Mouse (Mus musculus): ENCODE data around the gene Tanc1. TPM values are rescaled to one million over a fixed set of nuclear protein-coding genes. Genes with fewer than 3 reads are reported as not detected.
A peak's percentile ranks its signal among the peaks of the same experiment; 100 is the strongest.

The Tanc1 gene
- polyA plus RNA-seq, 1 experiment from 2014 or later: 8.5 TPM

DNA sequence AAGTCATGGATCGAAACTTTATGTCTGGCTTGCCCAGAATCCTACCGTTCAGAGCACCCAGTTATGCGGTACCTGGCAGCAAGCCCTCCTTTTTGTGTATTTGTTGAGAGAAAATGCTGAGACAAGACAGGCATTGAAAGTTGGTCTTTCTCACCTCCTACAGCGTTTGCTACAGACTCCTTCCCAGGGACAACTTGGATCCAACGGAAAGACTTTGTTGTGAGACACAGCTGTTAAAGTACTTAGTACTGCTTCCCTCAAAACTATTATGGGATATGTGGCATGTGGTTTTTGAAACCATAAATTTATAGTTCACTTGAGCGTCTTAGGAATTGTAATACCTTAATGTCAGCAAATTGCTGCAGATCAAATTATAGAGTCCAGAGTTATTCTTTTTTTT is 47.8 kb downstream of the Tanc1 start:
- ATAC-seq (ENCODE audit: low FRiP score, low read depth): no peak
- no peak overlapping the region for H3K4me3 ChIP-seq
- H3K9ac ChIP-seq: no peak overlapping the region
- H3K4me1 ChIP-seq (replicated peaks): peaks cover 15% of the 10 kb centered on the region; the same call in 1 of the 2 replicates
- H3K27me3 ChIP-seq: no peaks in the 10 kb centered on the region
- H3K9me3 ChIP-seq: no peaks in the 10 kb centered on the region
- no peak overlapping the region for H3K27ac ChIP-seq (replicated peaks)
- H3K4me2 ChIP-seq: no peak overlapping the region
- 85% methylated on average over 6 of the region's 6 CpGs for WGBS
- H3K36me3 ChIP-seq: no peaks in the 10 kb centered on the region

DNA sequence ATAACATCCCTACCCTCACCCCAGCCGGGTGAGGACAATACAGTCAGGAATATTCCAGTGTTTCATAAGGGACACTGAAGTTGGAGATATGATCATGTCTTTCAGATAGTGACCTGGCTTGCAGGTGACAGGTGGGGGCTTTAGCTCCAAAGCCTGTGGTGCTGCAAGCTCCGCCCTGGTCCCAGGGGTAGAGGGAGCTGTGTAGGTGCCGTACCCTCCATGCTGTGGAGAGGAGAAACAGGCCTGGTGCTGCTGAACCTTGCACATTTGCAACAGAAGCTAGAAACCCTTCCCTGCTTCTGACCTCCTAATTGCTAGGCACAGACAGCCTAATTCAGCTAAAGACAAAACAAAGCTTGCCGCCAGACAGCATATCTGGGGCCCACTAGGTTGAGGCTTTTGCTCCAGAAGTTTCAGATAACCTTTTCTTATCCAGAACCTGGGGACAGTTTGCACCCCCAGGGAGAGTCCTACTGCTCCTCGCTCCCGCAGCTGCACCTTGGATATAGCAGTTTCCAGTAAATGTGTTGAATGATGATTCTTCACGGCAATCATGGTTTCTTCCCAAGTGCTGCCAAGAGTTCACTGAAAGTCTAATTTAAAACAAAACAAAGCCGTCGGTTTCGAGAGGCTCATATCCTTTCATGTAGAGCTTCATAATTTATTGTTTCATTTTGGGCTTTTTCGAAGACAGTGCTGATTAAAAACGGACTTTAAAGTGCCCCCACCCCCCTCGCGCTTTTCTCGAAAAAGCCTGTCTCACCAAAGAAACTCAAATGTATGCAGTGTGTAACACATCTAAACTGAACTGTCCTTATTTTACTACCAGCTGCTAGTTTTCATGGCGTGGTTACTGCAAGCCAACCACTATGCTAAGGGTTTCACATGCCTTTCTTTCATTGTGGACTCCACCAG is 49.3 kb downstream of the Tanc1 start:
- Histone ChIP-seq H3K4me3 (no peak overlapping the region), H3K36me3 (no peaks in the 10 kb centered on the region), H3K27ac (replicated peaks) (no peak overlapping the region), H3K9ac (no peak overlapping the region), H3K27me3 (no peaks in the 10 kb centered on the region), H3K4me1 (replicated peaks) (peaks cover 7% of the 10 kb centered on the region; the same call in 1 of the 2 replicates), H3K4me2 (no peak overlapping the region), H3K9me3 (no peaks in the 10 kb centered on the region)
- peak; percentile 54; the same call in 1 of the 2 replicates for ATAC-seq (ENCODE audit: low FRiP score, low read depth)
- WGBS: 50% methylated on average over 16 of the region's 16 CpGs

DNA sequence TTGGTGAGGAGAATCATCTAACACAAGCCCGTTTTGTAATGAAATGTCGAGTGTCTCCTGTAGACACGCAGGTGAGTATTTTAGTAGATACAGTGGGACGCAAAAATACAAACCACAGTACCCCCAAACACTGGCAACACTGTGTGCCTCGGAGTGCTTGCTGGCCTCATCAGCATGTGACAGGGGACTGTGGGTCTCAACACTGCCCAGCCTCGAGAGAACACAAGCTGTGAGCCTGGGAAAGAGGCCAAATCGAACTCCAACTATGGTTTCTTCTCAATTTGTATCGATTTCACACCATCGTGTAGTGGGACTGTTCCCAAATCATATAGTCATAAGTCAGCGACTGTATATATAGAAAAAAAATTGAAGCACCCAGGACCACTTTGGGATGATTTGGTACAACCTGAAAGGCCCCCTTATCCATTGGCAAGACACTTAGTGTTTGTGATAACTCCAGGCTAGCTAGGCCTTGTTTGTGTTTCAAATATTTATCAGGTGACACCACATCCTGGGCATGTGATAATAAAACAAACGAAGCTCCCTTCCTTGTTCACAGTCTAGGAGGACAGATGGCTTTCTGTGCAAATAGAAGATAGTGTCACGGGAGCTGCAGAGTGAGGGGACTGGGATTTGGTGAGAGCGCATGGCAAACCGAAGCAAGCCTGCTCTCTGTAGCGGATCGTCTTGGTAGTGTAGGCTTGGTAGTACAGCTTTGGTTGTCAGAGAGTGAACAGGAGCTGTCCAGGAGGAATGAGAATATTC is 53.1 kb downstream of the Tanc1 start:
- H3K4me3 ChIP-seq: no peak overlapping the region
- ATAC-seq (ENCODE audit: low FRiP score, low read depth): no peak
- no peak overlapping the region for H3K27ac ChIP-seq (replicated peaks)
- no peaks in the 10 kb centered on the region for H3K9me3 ChIP-seq
- no peak overlapping the region for H3K4me2 ChIP-seq
- no peaks in the 10 kb centered on the region for H3K27me3 ChIP-seq
- H3K4me1 ChIP-seq (replicated peaks): peaks cover 7% of the 10 kb centered on the region; the same call in 1 of the 2 replicates
- H3K36me3 ChIP-seq: no peaks in the 10 kb centered on the region
- WGBS: 73% methylated on average over 16 of the region's 16 CpGs
- H3K9ac ChIP-seq: no peak overlapping the region

DNA sequence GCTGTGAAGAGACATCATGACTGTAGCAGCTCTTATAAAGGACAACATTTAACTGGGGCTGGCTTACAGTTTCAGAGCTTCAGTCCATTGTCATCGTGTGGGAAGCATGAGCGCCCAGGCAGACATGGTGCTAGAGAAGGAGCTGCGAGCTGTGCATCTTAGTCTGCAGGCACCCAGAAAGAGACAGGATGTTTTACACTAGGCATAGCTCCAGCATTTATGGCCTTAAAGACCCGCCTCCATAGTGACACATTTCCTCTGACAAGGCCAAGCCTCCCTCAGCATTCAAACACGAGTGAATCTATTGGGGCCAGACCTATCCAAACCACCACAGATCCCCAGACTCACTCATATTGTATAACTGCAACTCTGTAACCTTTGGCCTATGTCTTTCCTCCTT is 54.7 kb downstream of the Tanc1 start:
- H3K36me3 ChIP-seq: no peaks in the 10 kb centered on the region

DNA sequence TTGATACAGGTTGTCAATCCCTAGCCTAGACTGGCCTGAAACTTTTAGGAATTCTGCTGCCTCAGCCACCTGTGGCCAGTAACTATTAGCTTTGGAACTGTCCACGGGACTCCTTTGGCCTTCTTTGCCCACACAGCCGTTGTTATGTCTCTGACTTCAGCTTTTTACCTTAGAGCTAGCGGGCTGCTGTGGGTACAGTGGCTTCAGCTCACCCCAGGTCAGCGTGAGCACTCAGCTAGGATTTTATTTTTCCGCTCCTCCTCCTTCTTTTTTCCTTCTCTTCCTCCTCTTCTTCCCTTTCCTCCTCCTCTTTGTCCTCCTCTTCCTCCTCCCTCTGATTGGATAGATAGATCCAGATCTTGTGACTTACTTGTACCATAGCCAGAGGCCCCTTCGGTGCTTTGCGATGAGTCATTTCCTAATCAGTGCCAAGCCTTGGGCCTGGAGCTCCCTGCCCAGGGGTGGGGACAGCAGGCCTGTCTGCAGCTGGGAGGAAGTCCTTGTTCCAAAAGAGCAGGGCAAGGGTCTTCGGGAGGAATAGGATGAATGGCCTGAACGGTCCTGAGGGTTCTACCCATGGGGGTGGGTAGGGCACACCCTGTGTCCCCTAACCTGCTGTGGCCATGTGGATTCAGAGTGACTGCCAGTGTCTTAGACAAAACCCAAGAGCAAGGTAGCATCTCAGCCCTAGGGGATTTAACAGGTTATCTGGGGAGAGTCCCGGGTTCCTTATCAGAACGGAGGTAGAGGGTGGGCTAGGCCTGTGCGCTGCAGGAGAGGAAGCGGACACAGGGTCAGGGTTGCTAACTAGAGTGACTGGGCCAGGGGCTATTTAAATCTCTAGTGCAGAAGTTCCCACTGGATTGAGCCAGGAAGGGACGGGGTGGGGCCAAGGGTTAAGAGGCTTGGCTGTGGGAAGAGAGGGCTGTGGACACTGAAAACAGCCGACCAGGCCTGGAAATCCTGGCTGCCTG is 58.5 kb downstream of the Tanc1 start:
- H3K27ac ChIP-seq (replicated peaks): no peak overlapping the region
- no peak overlapping the region for H3K4me2 ChIP-seq
- no peak overlapping the region for H3K4me3 ChIP-seq
- H3K27me3 ChIP-seq: no peaks in the 10 kb centered on the region
- H3K4me1 ChIP-seq (replicated peaks): no peaks in the 10 kb centered on the region
- no peaks in the 10 kb centered on the region for H3K36me3 ChIP-seq
- 0 out of 2 replicates have a peak, but pooled peaks have one; percentile 49 for ATAC-seq (ENCODE audit: low FRiP score, low read depth)
- 70% methylated on average over 15 of the region's 15 CpGs for WGBS
- H3K9ac ChIP-seq: no peak overlapping the region
- H3K9me3 ChIP-seq: no peaks in the 10 kb centered on the region

More for the DNA sequence above, 54.7 kb downstream of the Tanc1 start:
- WGBS: 89% methylated on average over 5 of the region's 5 CpGs
- Histone ChIP-seq H3K9ac (no peak overlapping the region), H3K4me2 (no peak overlapping the region), H3K4me3 (no peak overlapping the region), H3K4me1 (replicated peaks) (no peaks in the 10 kb centered on the region), H3K27ac (replicated peaks) (no peak overlapping the region), H3K9me3 (no peaks in the 10 kb centered on the region), H3K27me3 (no peaks in the 10 kb centered on the region)
- no peak for ATAC-seq (ENCODE audit: low FRiP score, low read depth)

DNA sequence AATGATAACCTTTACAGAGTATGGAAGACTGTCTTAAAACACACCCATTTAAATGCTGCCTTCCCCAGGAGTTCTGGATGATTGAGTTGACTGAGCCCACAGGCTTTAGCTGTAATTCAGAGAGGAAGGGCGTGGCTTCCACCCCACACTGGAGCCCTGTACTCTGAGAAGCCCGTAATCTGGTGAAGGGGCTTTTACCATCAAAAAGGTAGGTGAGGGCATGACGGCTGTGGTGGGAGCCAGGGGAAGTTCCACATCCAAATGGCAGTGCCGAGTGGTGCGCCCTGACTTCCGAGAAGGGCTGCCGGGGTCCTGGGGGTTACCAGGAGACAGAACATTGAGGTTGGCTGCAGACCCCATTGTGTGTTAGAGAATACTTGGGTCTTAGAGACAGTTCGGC is 59.8 kb downstream of the Tanc1 start:
- Histone ChIP-seq H3K4me2 (no peak overlapping the region), H3K9ac (no peak overlapping the region), H3K27ac (replicated peaks) (no peak overlapping the region), H3K27me3 (no peaks in the 10 kb centered on the region), H3K4me3 (no peak overlapping the region), H3K9me3 (no peaks in the 10 kb centered on the region), H3K4me1 (replicated peaks) (no peaks in the 10 kb centered on the region), H3K36me3 (no peaks in the 10 kb centered on the region)
- 53% methylated on average over 8 of the region's 8 CpGs for WGBS
- no peak for ATAC-seq (ENCODE audit: low FRiP score, low read depth)

DNA sequence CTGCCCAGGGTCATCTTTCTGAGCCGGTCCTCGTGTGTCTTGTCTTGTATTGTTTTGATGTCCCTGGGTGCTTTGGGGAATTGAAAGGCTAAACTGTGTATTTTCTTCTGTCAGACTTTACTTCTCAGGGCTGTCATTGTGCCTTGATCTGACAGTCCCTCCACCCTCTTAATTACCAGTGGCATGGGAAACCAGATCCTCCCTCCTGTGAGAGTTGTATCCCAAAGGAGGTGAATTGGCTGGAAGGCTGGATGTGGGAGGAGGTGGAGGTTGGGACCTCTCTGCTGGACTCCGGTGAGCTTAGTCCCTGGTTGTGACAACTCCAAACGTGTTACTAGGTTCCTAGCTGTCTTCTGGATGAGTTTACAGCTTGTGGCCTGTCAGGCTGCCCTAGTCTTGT is 60.2 kb downstream of the Tanc1 start:
- no peaks in the 10 kb centered on the region for H3K4me1 ChIP-seq (replicated peaks)
- H3K27me3 ChIP-seq: no peaks in the 10 kb centered on the region
- H3K4me3 ChIP-seq: no peak overlapping the region
- no peak overlapping the region for H3K9ac ChIP-seq
- H3K4me2 ChIP-seq: no peak overlapping the region
- ATAC-seq (ENCODE audit: low FRiP score, low read depth): no peak
- H3K36me3 ChIP-seq: no peaks in the 10 kb centered on the region
- no peaks in the 10 kb centered on the region for H3K9me3 ChIP-seq
- 29% methylated on average over 4 of the region's 4 CpGs for WGBS
- no peak overlapping the region for H3K27ac ChIP-seq (replicated peaks)

DNA sequence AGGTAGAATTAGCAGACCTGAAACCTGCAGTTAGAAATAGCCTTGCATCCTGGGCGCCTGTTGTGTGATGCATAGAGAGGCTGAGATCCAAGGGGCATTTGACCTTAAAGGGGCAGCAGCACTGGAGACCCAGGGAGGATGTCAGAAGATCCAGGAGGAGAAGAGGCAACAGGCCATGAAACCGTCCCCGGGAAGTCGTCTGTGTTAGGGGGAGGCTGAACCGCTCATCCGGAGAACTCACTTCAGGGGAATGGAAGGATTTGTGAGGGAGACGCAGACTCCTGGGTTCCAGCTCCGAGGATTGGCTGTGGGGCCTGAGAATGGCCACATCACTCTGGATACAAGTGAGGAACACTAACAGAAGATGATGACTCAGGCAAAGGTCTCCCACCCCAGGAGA is 60.8 kb downstream of the Tanc1 start:
- H3K9ac ChIP-seq: no peak overlapping the region
- ATAC-seq (ENCODE audit: low FRiP score, low read depth): no peak
- H3K9me3 ChIP-seq: no peaks in the 10 kb centered on the region
- no peaks in the 10 kb centered on the region for H3K36me3 ChIP-seq
- no peaks in the 10 kb centered on the region for H3K27me3 ChIP-seq
- 72% methylated on average over 8 of the region's 8 CpGs for WGBS
- H3K4me1 ChIP-seq (replicated peaks): no peaks in the 10 kb centered on the region
- no peak overlapping the region for H3K4me3 ChIP-seq
- H3K4me2 ChIP-seq: no peak overlapping the region
- H3K27ac ChIP-seq (replicated peaks): no peak overlapping the region

DNA sequence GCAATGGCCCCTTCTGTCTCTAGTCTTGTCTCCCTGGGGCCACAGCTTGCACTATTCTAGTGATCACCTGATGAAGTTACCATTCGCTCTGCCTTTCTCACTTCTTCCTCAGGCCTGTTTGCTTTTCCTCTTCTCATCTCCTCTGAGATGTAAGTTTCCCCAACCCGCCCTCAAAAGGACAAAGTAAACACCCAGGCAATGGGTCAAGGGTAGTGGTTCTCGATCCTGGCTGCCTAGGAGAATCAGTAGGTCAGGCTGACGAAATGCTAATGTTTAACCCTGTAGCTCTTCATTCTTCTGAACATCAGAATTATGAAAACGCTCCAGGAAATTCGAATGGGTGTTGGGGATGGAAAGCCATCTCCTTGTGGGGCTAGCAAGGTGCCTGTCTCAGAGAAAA is 61.5 kb downstream of the Tanc1 start:
- no peak overlapping the region for H3K9ac ChIP-seq
- ATAC-seq (ENCODE audit: low FRiP score, low read depth): no peak
- WGBS: 85% methylated on average over 6 of the region's 6 CpGs

DNA sequence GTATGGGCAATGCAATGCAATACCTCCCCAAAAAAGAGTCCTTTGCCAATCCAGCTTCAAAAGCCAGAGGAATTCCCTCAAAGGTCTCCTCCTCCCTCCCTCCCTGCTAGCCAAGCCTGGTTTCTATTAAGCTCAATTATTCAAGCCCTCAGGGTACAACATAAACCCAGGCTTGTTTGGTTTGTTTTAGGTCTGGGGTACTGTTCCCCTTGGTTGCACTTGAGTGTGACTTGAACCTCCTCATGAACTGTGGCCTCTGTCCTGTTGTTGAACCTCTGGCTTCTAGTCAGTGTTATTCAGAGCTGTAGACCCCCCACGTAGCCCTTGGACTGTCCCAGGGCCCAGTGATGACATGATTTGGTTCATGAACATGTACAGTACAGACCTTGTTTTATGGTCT is 62.0 kb downstream of the Tanc1 start:
- no peak for ATAC-seq (ENCODE audit: low FRiP score, low read depth)
- H3K36me3 ChIP-seq: no peaks in the 10 kb centered on the region
- H3K9ac ChIP-seq: no peak overlapping the region
- no peaks in the 10 kb centered on the region for H3K27me3 ChIP-seq
- H3K27ac ChIP-seq (replicated peaks): no peak overlapping the region
- no peak overlapping the region for H3K4me3 ChIP-seq
- H3K4me2 ChIP-seq: no peak overlapping the region
- no peaks in the 10 kb centered on the region for H3K9me3 ChIP-seq
- WGBS: 77% methylated on average over 1 of the region's 1 CpGs
- no peaks in the 10 kb centered on the region for H3K4me1 ChIP-seq (replicated peaks)

More for the DNA sequence above, 61.5 kb downstream of the Tanc1 start:
- Histone ChIP-seq H3K4me2 (no peak overlapping the region), H3K27ac (replicated peaks) (no peak overlapping the region), H3K4me1 (replicated peaks) (no peaks in the 10 kb centered on the region), H3K27me3 (no peaks in the 10 kb centered on the region), H3K36me3 (no peaks in the 10 kb centered on the region), H3K9me3 (no peaks in the 10 kb centered on the region), H3K4me3 (no peak overlapping the region)

DNA sequence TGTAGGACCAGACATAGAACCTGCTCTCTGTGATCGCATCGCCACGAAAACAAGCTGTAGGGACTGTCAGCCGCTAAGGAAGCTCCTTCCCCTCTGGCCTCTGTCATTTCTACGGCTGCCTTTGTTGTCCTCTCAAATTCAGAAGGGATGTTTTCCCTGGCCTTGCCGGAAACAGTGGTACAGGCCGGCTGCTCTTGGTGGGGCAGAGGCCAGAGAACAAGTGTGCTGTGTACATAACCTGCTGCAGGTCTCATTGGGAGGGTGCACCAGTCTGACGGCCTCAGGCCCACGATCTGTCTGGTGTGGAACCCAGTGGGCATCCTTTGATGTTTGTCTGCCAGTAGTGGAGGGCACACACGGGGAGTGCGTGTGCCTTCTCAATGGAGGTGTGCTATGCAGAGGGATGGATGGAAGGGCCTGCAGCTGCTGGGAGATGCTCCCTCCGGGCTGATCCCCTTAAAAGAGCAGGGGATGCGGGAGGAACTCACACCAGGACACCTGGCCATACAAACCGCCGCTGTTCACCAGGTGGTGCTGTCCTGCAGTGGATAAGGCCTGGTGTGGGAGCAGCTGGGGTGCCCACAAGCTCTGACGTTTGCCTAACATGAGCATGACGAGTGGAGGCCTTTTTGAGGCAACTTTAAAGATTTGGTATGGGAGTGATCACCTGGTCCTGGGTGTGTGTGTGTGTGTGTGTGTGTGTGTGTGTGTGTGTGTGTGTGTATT is 63.6 kb downstream of the Tanc1 start:
- no peak for ATAC-seq (ENCODE audit: low FRiP score, low read depth)
- no peaks in the 10 kb centered on the region; the same call in 1 of the 2 replicates for H3K4me1 ChIP-seq (replicated peaks)

More for the DNA sequence above, 63.6 kb downstream of the Tanc1 start:
- WGBS: 53% methylated on average over 17 of the region's 17 CpGs
- H3K27me3 ChIP-seq: no peaks in the 10 kb centered on the region
- H3K36me3 ChIP-seq: no peaks in the 10 kb centered on the region
- H3K4me2 ChIP-seq: no peak overlapping the region
- no peak overlapping the region for H3K9ac ChIP-seq
- no peaks in the 10 kb centered on the region for H3K9me3 ChIP-seq
- H3K4me3 ChIP-seq: no peak overlapping the region
- H3K27ac ChIP-seq (replicated peaks): no peak overlapping the region
